Mouse (Mus musculus): Measurements from ENCODE around the gene Slc22a20. TPM values are rescaled to one million over a fixed set of nuclear protein-coding genes. Genes with fewer than 3 reads are reported as not detected.

The Slc22a20 gene
- total RNA-seq, 2 experiments from 2014 or later: 0.20 to 1.1 TPM

- no peak for ATAC-seq (ENCODE audit: poor library complexity, severe bottlenecking)
These were observed 31.8 kb downstream of the Slc22a20 start for GRCm38 (mm10) chr19:5954031-5954710.

- ATAC-seq (ENCODE audit: poor library complexity, severe bottlenecking): no peak
These were observed 32.7 kb downstream of the Slc22a20 start for GRCm38 (mm10) chr19:5953201-5953770.

- ATAC-seq (ENCODE audit: poor library complexity, severe bottlenecking): peak; percentile 20; the same call in 1 of the 2 replicates
These were observed 33.8 kb downstream of the Slc22a20 start for GRCm38 (mm10) chr19:5952071-5952691.

GRCm38 (mm10) chr19:5951631-5952030 is 34.3 kb downstream of the Slc22a20 start:
- ATAC-seq (ENCODE audit: poor library complexity, severe bottlenecking): no peak

- no peak for ATAC-seq (ENCODE audit: poor library complexity, severe bottlenecking)
These were observed 35.7 kb downstream of the Slc22a20 start for GRCm38 (mm10) chr19:5950218-5950617.

GRCm38 (mm10) chr19:5945891-5946290 is 40.1 kb downstream of the Slc22a20 start:
- ATAC-seq (ENCODE audit: poor library complexity, severe bottlenecking): no peak

- peak; percentile 94 for ATAC-seq (ENCODE audit: poor library complexity, severe bottlenecking)
These were observed 40.9 kb downstream of the Slc22a20 start for GRCm38 (mm10) chr19:5945027-5945426.

GRCm38 (mm10) chr19:5944145-5944544 is 41.8 kb downstream of the Slc22a20 start:
- ATAC-seq (ENCODE audit: poor library complexity, severe bottlenecking): peak; percentile 66

GRCm38 (mm10) chr19:5943404-5943803 is 42.5 kb downstream of the Slc22a20 start:
- ATAC-seq (ENCODE audit: poor library complexity, severe bottlenecking): no peak

GRCm38 (mm10) chr19:5942581-5942980 is 43.4 kb downstream of the Slc22a20 start:
- no peak for ATAC-seq (ENCODE audit: poor library complexity, severe bottlenecking)

GRCm38 (mm10) chr19:5940656-5941055 is 45.3 kb downstream of the Slc22a20 start:
- ATAC-seq (ENCODE audit: poor library complexity, severe bottlenecking): no peak

- ATAC-seq (ENCODE audit: poor library complexity, severe bottlenecking): no peak
These were observed 45.8 kb downstream of the Slc22a20 start for GRCm38 (mm10) chr19:5940173-5940572.

- no peak for ATAC-seq (ENCODE audit: poor library complexity, severe bottlenecking)
These were observed 46.2 kb downstream of the Slc22a20 start for GRCm38 (mm10) chr19:5939715-5940114.

- ATAC-seq (ENCODE audit: poor library complexity, severe bottlenecking): no peak
These were observed 47.4 kb downstream of the Slc22a20 start for GRCm38 (mm10) chr19:5938516-5938915.

- ATAC-seq (ENCODE audit: poor library complexity, severe bottlenecking): no peak
These were observed 48.0 kb downstream of the Slc22a20 start for GRCm38 (mm10) chr19:5937836-5938406.

- ATAC-seq (ENCODE audit: poor library complexity, severe bottlenecking): no peak
These were observed 48.7 kb downstream of the Slc22a20 start for GRCm38 (mm10) chr19:5937095-5937835.

GRCm38 (mm10) chr19:5935691-5936090 is 50.3 kb downstream of the Slc22a20 start:
- no peak for ATAC-seq (ENCODE audit: poor library complexity, severe bottlenecking)

- ATAC-seq (ENCODE audit: poor library complexity, severe bottlenecking): no peak
These were observed 50.7 kb downstream of the Slc22a20 start for GRCm38 (mm10) chr19:5935266-5935665.

GRCm38 (mm10) chr19:5929634-5930596 is 56.0 kb downstream of the Slc22a20 start:
- ATAC-seq (ENCODE audit: poor library complexity, severe bottlenecking): peak; percentile 68

- no peak for ATAC-seq (ENCODE audit: poor library complexity, severe bottlenecking)
These were observed 57.4 kb downstream of the Slc22a20 start for GRCm38 (mm10) chr19:5928546-5928945.
